Mouse (Mus musculus): ENCODE data around the gene Pcbd1.

The Pcbd1 gene

GRCm38 (mm10) chr10:61089170-61090142 lies at the start of gene Pcbd1:
Gene Pcbd1, plus strand, starts transcription at chr10:61089331.
- no peak for DNase-seq (ENCODE audit: low spot score in 2 of 2)

GRCm38 (mm10) chr10:61039657-61040056 lies 49.5 kb upstream of the Pcbd1 start:
- DNase-seq (ENCODE audit: low spot score in 2 of 2) = no peak

GRCm38 (mm10) chr10:61045081-61045480 lies 44.0 kb upstream of the Pcbd1 start:
- DNase-seq (ENCODE audit: low spot score in 2 of 2) = no peak

GRCm38 (mm10) chr10:61051993-61052613 lies 37.0 kb upstream of the Pcbd1 start:
- DNase-seq (ENCODE audit: low spot score in 2 of 2) = peak in 1 of 2 experiments; percentile 61

GRCm38 (mm10) chr10:61056661-61057060 lies 32.5 kb upstream of the Pcbd1 start:
- no peak for DNase-seq (ENCODE audit: low spot score in 2 of 2)

- DNase-seq (ENCODE audit: low spot score in 2 of 2) = no peak
Observed at GRCm38 (mm10) chr10:61059101-61059500, 30.0 kb upstream of the Pcbd1 start.

GRCm38 (mm10) chr10:61059543-61060110 lies 29.5 kb upstream of the Pcbd1 start:
- DNase-seq (ENCODE audit: low spot score in 2 of 2) = no peak

GRCm38 (mm10) chr10:61063271-61063864 lies 25.8 kb upstream of the Pcbd1 start:
- no peak for DNase-seq (ENCODE audit: low spot score in 2 of 2)

GRCm38 (mm10) chr10:61064635-61065034 lies 24.5 kb upstream of the Pcbd1 start:
- DNase-seq (ENCODE audit: low spot score in 2 of 2) = no peak

- DNase-seq (ENCODE audit: low spot score in 2 of 2) = no peak
Observed at GRCm38 (mm10) chr10:61065287-61066005, 23.7 kb upstream of the Pcbd1 start.

GRCm38 (mm10) chr10:61068436-61069192 lies 20.5 kb upstream of the Pcbd1 start:
- peak in 1 of 2 experiments; percentile 63 for DNase-seq (ENCODE audit: low spot score in 2 of 2)

- no peak for DNase-seq (ENCODE audit: low spot score in 2 of 2)
Observed at GRCm38 (mm10) chr10:61069248-61069647, 19.9 kb upstream of the Pcbd1 start.

- DNase-seq (ENCODE audit: low spot score in 2 of 2) = peak; percentile 7 to 54
Observed at GRCm38 (mm10) chr10:61072324-61072723, 16.8 kb upstream of the Pcbd1 start.

GRCm38 (mm10) chr10:61074643-61075042 lies 14.5 kb upstream of the Pcbd1 start:
- DNase-seq (ENCODE audit: low spot score in 2 of 2) = no peak

GRCm38 (mm10) chr10:61075607-61076006 lies 13.5 kb upstream of the Pcbd1 start:
- DNase-seq (ENCODE audit: low spot score in 2 of 2) = no peak

- peak; percentile 33 to 43 for DNase-seq (ENCODE audit: low spot score in 2 of 2)
Observed at GRCm38 (mm10) chr10:61080227-61080930, 8.8 kb upstream of the Pcbd1 start.

- DNase-seq (ENCODE audit: low spot score in 2 of 2) = no peak
Observed at GRCm38 (mm10) chr10:61080931-61081255, 8.2 kb upstream of the Pcbd1 start.

GRCm38 (mm10) chr10:61085364-61085763 lies 3.8 kb upstream of the Pcbd1 start:
- no peak for DNase-seq (ENCODE audit: low spot score in 2 of 2)

- no peak for DNase-seq (ENCODE audit: low spot score in 2 of 2)
Observed at GRCm38 (mm10) chr10:61086502-61086901, 2.6 kb upstream of the Pcbd1 start.

- DNase-seq (ENCODE audit: low spot score in 2 of 2) = no peak
Observed at GRCm38 (mm10) chr10:61088468-61088867, 663 bp upstream of the Pcbd1 start.

Measured in thymus, postnatal 10 days (tissue).